Mouse (Mus musculus): ENCODE data around the gene Tmf1.

DNA sequence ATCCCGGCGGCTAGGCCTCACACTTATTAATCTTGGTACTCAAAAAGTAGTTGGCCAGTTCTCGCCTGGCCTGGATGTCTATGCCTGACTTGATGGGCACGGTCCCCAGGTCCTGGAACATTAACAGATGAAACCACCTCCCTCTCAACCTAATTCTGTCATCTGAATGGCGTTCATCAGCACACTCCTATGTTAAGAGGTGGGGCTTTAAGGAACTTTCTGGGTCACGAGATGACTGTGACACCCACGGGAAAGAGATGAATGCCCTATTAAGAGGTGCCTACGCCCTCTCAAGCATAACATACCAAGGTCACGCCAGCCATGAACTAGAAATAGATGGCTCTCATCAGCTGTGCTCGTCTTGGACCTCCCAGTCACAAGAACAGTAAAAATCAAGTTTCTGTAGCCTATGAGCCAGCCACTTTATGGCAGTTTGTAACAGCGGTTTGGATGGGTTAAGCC is 476 bp upstream of the Tmf1 start:
- TF ChIP-seq GATA1 (IDR thresholded peaks at IDR 0.05; ENCODE audit: borderline replicate concordance, low read length) = no peak
- no peak for TF ChIP-seq FLI1 (IDR thresholded peaks at IDR 0.05; ENCODE audit: low read length)
